Mouse (Mus musculus) liver, postnatal 0 days (tissue): ENCODE results near the gene Oas1d.
"Not testable (repeated sequence)": the region's sequence is repeated elsewhere in the genome, so short reads cannot be mapped to it uniquely, and the experiment has no call there.

Experiments used
- CTCF ChIP-seq: sonication (generic); IDR thresholded peaks from 2 replicates; pipeline ENCODE4 v1.5.1; 2016; ENCODE audit warnings: antibody characterized with exemption, low read depth
- EP300 ChIP-seq: IDR thresholded peaks from 2 replicates; pipeline ENCODE4 v1.6.1; 2016; ENCODE audit warnings: antibody characterized with exemption, low read depth, mild to moderate bottlenecking

DNA sequence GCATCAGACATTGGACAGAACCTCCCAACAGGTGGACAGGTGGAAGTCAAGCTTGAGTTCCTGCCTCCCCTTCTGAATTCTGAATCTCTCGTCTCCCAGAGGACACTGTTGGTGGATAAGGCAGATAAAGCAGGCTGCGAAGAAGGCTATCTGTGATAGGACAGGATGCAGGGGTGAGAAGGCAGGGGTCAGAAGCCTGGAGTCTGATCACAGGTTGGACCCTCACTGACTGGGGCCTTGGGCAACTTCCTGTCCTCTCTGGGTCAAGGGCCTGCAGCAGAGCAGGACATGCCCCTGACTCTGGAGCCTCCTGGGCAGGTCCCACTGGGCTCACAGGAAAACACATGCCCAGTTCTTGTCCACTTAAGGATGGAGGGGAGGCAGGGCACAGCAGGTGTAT is 12.0 kb downstream of the Oas1d start:
- not testable (repeated sequence) for TF ChIP-seq CTCF, EP300
